Mouse (Mus musculus) MEL (cell line): ENCODE measurements around the gene Gm20388.

ENCODE experiments used
- CTCF ChIP-seq, 3 experiments: IDR thresholded peaks in 2 of 3; conservative IDR thresholded peaks in 1 of 3; 2 replicates each; pipeline ENCODE4 v1.5.1; 2011 to 2012; ENCODE audit warnings: low read length in 3 of 3, low read depth in 2 of 3, mild to moderate bottlenecking in 2 of 3, improper control_type of control experiment in 1 of 3, inconsistent platforms in 1 of 3, mixed read lengths in 1 of 3, moderate library complexity in 1 of 3; ENCODE audit not compliant: control insufficient read depth in 1 of 3, insufficient read depth in 1 of 3, poor library complexity in 1 of 3, severe bottlenecking in 1 of 3
- EP300 ChIP-seq, 2 experiments: IDR thresholded peaks; 2 replicates each; pipeline ENCODE4 v1.6.1; 2011; ENCODE audit warnings: improper control_type of control experiment in 2 of 2, low read length in 2 of 2, low read depth in 1 of 2, mild to moderate bottlenecking in 1 of 2
- MAFK ChIP-seq: IDR thresholded peaks from 2 replicates; pipeline ENCODE4 v1.6.1; 2011; ENCODE audit warnings: low read depth, mild to moderate bottlenecking, low read length, improper control_type of control experiment, borderline replicate concordance
- MXI1 ChIP-seq: IDR thresholded peaks from 2 replicates; pipeline ENCODE4 v1.6.1; 2011; ENCODE audit warnings: mild to moderate bottlenecking, low read depth, low read length, improper control_type of control experiment
- ZKSCAN1 ChIP-seq: IDR thresholded peaks from 2 replicates; pipeline ENCODE4 v1.6.1; 2012; ENCODE audit warnings: low read depth, mild to moderate bottlenecking, inconsistent platforms, low read length, improper control_type of control experiment, moderate library complexity

- TF ChIP-seq EP300 (IDR thresholded peaks at IDR 0.05; ENCODE audit: low read depth in 1 of 2, low read length in 2 of 2): no peak
- 0 out of 2 replicates have a peak, but pooled peaks have one; percentile 50 for TF ChIP-seq MXI1
- TF ChIP-seq CTCF (IDR thresholded peaks at IDR 0.05 in 2 of 3, conservative IDR thresholded peaks at IDR 0.05 in 1 of 3; ENCODE audit: control insufficient read depth in 1 of 3, insufficient read depth in 1 of 3, low read depth in 2 of 3, low read length in 3 of 3, poor library complexity in 1 of 3, severe bottlenecking in 1 of 3): no peak
- no peak for TF ChIP-seq MAFK
- no peak for TF ChIP-seq ZKSCAN1
Observed at GRCm38 (mm10) chr8:122281317-122282034, 2370.8 kb downstream of the Gm20388 start.
